Mouse (Mus musculus) CH12.LX (cell line): ENCODE results near the gene Myocos. TPM values are rescaled to one million over a fixed set of nuclear protein-coding genes. Genes with fewer than 3 reads are reported as not detected.

Experiments
- DNase-seq: peaks from one replicate; pipeline ENCODE4 v3.0.0-alpha.2; 2013; ENCODE audit errors: extremely low read depth
- H3K27ac ChIP-seq: 2 replicates; pipeline ENCODE4 v1.5.1; 2012; ENCODE audit warnings: low read depth, mild to moderate bottlenecking, control low read depth, moderate library complexity; ENCODE audit not compliant: insufficient read depth
- H3K27me3 ChIP-seq: replicated peaks from 2 replicates; pipeline ENCODE3; 2012; ENCODE audit warnings: inconsistent platforms
- H3K36me3 ChIP-seq, 2 experiments: replicated peaks in 1 of 2; 2 replicates each; pipeline versions ENCODE3 to v1.6.1; 2012; ENCODE audit warnings: inconsistent platforms in 1 of 2, low read length in 1 of 2, mild to moderate bottlenecking in 1 of 2, mixed read lengths in 1 of 2, moderate library complexity in 1 of 2; ENCODE audit not compliant: control insufficient read depth in 1 of 2, insufficient read depth in 1 of 2
- H3K4me1 ChIP-seq, 2 experiments: 2 replicates each; pipeline ENCODE4 v1.6.1; 2012; ENCODE audit warnings: inconsistent platforms in 1 of 2, moderate library complexity in 1 of 2; ENCODE audit not compliant: insufficient read depth in 2 of 2, control insufficient read depth in 1 of 2
- H3K4me2 ChIP-seq: 2 replicates; pipeline ENCODE4 v1.6.1; 2012; ENCODE audit warnings: low read depth, mild to moderate bottlenecking, control low read depth; ENCODE audit not compliant: poor library complexity, insufficient read depth, severe bottlenecking
- H3K4me3 ChIP-seq, 3 experiments: fragments of 150-350 bp in 1 of 3; sonication (generic) in 1 of 3; replicated peaks in 1 of 3; 2 replicates each; pipeline versions ENCODE3 to v1.5.1; 2011 to 2012; ENCODE audit warnings: low read depth in 2 of 3, low read length in 2 of 3, mild to moderate bottlenecking in 2 of 3, moderate library complexity in 2 of 3, control low read depth in 1 of 3, improper control_type of control experiment in 1 of 3, inconsistent platforms in 1 of 3, mixed read lengths in 1 of 3; ENCODE audit not compliant: poor library complexity in 1 of 3
- H3K79me2 ChIP-seq: replicated peaks from 2 replicates; pipeline ENCODE4 v1.6.1; 2012; ENCODE audit warnings: mild to moderate bottlenecking, moderate library complexity; ENCODE audit not compliant: control insufficient read depth, poor library complexity, insufficient read depth, severe bottlenecking; ENCODE audit errors: extremely low read depth
- H3K9ac ChIP-seq: 2 replicates; pipeline ENCODE4 v1.6.1; 2012; ENCODE audit warnings: low read depth, mild to moderate bottlenecking, control low read depth, moderate library complexity; ENCODE audit not compliant: insufficient read depth
- H3K9me3 ChIP-seq: replicated peaks from 2 replicates; pipeline ENCODE3; 2012; ENCODE audit warnings: low read length, inconsistent platforms, mixed read lengths
- CTCF ChIP-seq, 2 experiments: IDR thresholded peaks in 1 of 2; conservative IDR thresholded peaks in 1 of 2; 2 replicates each; pipeline ENCODE4 v1.5.1; 2011 to 2012; ENCODE audit warnings: low read depth in 2 of 2, low read length in 2 of 2, improper control_type of control experiment in 1 of 2, inconsistent platforms in 1 of 2, mild to moderate bottlenecking in 1 of 2, moderate library complexity in 1 of 2
- E2F4 ChIP-seq: IDR thresholded peaks from 2 replicates; pipeline ENCODE4 v1.6.1; 2011; ENCODE audit warnings: low read depth, low read length, improper control_type of control experiment; ENCODE audit not compliant: insufficient replicate concordance
- ETS1 ChIP-seq: conservative IDR thresholded peaks from 2 replicates; pipeline ENCODE4 v1.6.1; 2012; ENCODE audit warnings: low read depth, mild to moderate bottlenecking, inconsistent platforms, low read length, improper control_type of control experiment, moderate library complexity
- JUN ChIP-seq: IDR thresholded peaks from 2 replicates; pipeline ENCODE4 v1.6.1; 2011; ENCODE audit warnings: low read depth, mild to moderate bottlenecking, low read length, improper control_type of control experiment, moderate library complexity; ENCODE audit not compliant: insufficient read depth
- JUND ChIP-seq: conservative IDR thresholded peaks from 2 replicates; pipeline ENCODE4 v1.6.1; 2011; ENCODE audit warnings: low read depth, low read length, improper control_type of control experiment
- KAT2A ChIP-seq: IDR thresholded peaks from 2 replicates; pipeline ENCODE4 v1.6.1; 2012; ENCODE audit warnings: low read length, improper control_type of control experiment, inconsistent platforms; ENCODE audit not compliant: insufficient replicate concordance
- MAX ChIP-seq: IDR thresholded peaks from 2 replicates; pipeline ENCODE4 v1.6.1; 2011; ENCODE audit warnings: low read length, improper control_type of control experiment
- MEF2A ChIP-seq: IDR thresholded peaks from 2 replicates; pipeline ENCODE4 v1.6.1; 2014; ENCODE audit warnings: low read depth, mild to moderate bottlenecking, inconsistent platforms, low read length, improper control_type of control experiment, borderline replicate concordance
- MYC ChIP-seq: IDR thresholded peaks from 2 replicates; pipeline ENCODE4 v1.6.1; 2011; ENCODE audit warnings: low read depth, mild to moderate bottlenecking, improper control_type of control experiment, low read length
- POLR2A ChIP-seq: IDR thresholded peaks from 2 replicates; pipeline ENCODE4 v1.6.1; 2011; ENCODE audit warnings: low read depth, mild to moderate bottlenecking, improper control_type of control experiment, low read length
- SIN3A ChIP-seq: IDR thresholded peaks from 2 replicates; pipeline ENCODE4 v1.6.1; 2012; ENCODE audit warnings: low read length, improper control_type of control experiment, inconsistent platforms
- SMC3 ChIP-seq: IDR thresholded peaks from 2 replicates; pipeline ENCODE4 v1.6.1; 2011; ENCODE audit warnings: low read depth, low read length, improper control_type of control experiment
- TCF12 ChIP-seq: IDR thresholded peaks from 2 replicates; pipeline ENCODE4 v1.6.1; 2014; ENCODE audit warnings: low read depth, mild to moderate bottlenecking, inconsistent platforms, low read length, improper control_type of control experiment
- UBTF ChIP-seq: IDR thresholded peaks from 2 replicates; pipeline ENCODE4 v1.6.1; 2012; ENCODE audit warnings: low read depth, mild to moderate bottlenecking, inconsistent platforms, low read length, improper control_type of control experiment, moderate library complexity
- USF2 ChIP-seq: conservative IDR thresholded peaks from 2 replicates; pipeline ENCODE4 v1.6.1; 2011; ENCODE audit warnings: low read depth, low read length, improper control_type of control experiment
- ZKSCAN1 ChIP-seq: IDR thresholded peaks from 2 replicates; pipeline ENCODE4 v1.6.1; 2012; ENCODE audit warnings: low read depth, inconsistent platforms, low read length, improper control_type of control experiment, borderline replicate concordance
- ZMIZ1 ChIP-seq: IDR thresholded peaks from 2 replicates; pipeline ENCODE4 v1.6.1; 2012; ENCODE audit warnings: low read depth, mild to moderate bottlenecking, inconsistent platforms, low read length, improper control_type of control experiment
- ZNF384 ChIP-seq: IDR thresholded peaks from 2 replicates; pipeline ENCODE4 v1.6.1; 2012; ENCODE audit warnings: low read depth, low read length, improper control_type of control experiment, inconsistent platforms
- dilution Hi-C: fragments of 300-500 bp; cut with MboI; formaldehyde crosslinking; loops from 2 replicates; pipeline ENCODE4 v1.14.3; 2020; ENCODE audit warnings: low sequenced_read_pairs; ENCODE audit not compliant: extremely low pct_unique_long_range_greater_than_20kb, extremely low pct_ligation_motif_present
- in situ Hi-C: fragments of 300-500 bp; cut with MboI; formaldehyde crosslinking; loops from 3 replicates; pipeline ENCODE4 v1.14.3; 2019; ENCODE audit warnings: low sequenced_read_pairs, low pct_ligation_motif_present, low pct_unique_long_range_greater_than_20kb, mixed read lengths
- polyA plus RNA-seq: library from polyadenylated mRNA; unstranded; fragments of >175 nt; gene quantifications from 2 replicates; pipeline ENCODE4 v1.2.1, GENCODE M21; 2012; ENCODE audit warnings: low read depth; ENCODE audit not compliant: insufficient read length
- total RNA-seq, 2 experiments: library from RNA; depleted of rRNA; stranded (reverse); fragments of 300-350 nt in 1 of 2; fragments of >200 nt in 1 of 2; gene quantifications; 2 replicates each; pipeline ENCODE4 v1.2.3; 2012 to 2014

The Myocos gene
- total and polyA plus RNA-seq, 3 experiments, result not detected

DNA sequence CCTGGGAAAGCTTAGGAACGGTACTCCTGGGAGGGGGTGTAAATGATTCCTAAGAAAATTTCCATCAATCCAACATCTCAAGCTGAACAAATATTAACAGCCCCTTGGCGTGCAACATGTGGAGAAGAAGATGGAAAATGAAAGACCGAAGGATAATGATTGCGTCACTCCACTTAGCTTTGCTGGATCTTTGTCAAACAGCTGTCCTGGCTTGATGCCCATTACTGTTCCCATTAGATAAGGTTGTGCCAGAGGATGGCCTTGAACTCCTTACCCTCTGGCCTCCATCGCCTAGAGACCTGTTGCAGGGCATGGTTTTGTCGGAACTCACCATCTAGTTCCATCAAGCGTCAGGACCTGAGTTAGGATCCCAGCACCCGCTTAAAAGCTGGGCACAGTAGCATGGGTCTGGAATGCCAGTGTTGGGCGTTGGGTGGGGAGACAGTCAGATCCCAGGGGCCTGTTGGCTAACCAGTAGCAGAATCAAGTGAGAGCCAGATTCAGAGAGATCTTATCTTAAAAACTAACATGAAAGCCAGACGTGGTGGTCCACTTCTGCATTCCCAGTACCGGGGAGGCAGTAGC, 2.3 kb upstream of the Myocos start:
- dilution Hi-C loops, result no loop called here
- H3K9ac ChIP-seq, result no peak overlapping the region
- no peak for DNase-seq
- no peak overlapping the region for H3K27ac ChIP-seq
- TF ChIP-seq JUND (no peak), TCF12 (no peak), MEF2A (no peak), KAT2A (no peak), CTCF (conservative IDR thresholded peaks at IDR 0.05 in 1 of 2, IDR thresholded peaks at IDR 0.05 in 1 of 2; ENCODE audit: low read depth in 2 of 2, low read length in 2 of 2) (no peak), ETS1 (no peak), USF2 (no peak)
- H3K9me3 ChIP-seq, result no peaks in the 10 kb centered on the region
- no peaks in the 10 kb centered on the region for H3K27me3 ChIP-seq
- H3K4me1 ChIP-seq, result peaks cover 0 to 1% of the 10 kb centered on the region in 2 experiments; a peak in 2 of 4 replicates
- H3K36me3 ChIP-seq, result no peaks in the 10 kb centered on the region
- H3K4me2 ChIP-seq, result no peak overlapping the region
- H3K4me3 ChIP-seq, result no peak overlapping the region
- no peaks in the 10 kb centered on the region for H3K79me2 ChIP-seq
- in situ Hi-C loops, result loop anchor here (5.0 to 10.0 kb wide), 2 partner anchors 108 to 296 kb away; no protein-coding TSS in a partner anchor

- H3K79me2 ChIP-seq, result no peaks in the 10 kb centered on the region
- H3K9ac ChIP-seq, result no peak overlapping the region
- no peak for DNase-seq
- no peaks in the 10 kb centered on the region for H3K27me3 ChIP-seq
- no peak overlapping the region for H3K4me2 ChIP-seq
- H3K27ac ChIP-seq, result no peak overlapping the region
- no peaks in the 10 kb centered on the region for H3K36me3 ChIP-seq
- peaks cover 0 to 3% of the 10 kb centered on the region in 2 experiments; a peak in 1 of 4 replicates for H3K4me1 ChIP-seq
- dilution Hi-C loops, result no loop called here
- no peak overlapping the region for H3K4me3 ChIP-seq
- in situ Hi-C loops, result no loop called here
- H3K9me3 ChIP-seq, result no peaks in the 10 kb centered on the region
- TF ChIP-seq SMC3, result no peak
- no peak for TF ChIP-seq UBTF
- TF ChIP-seq MAX, result no peak
- TF ChIP-seq MYC, result no peak
- no peak for TF ChIP-seq ZMIZ1
- TF ChIP-seq ZKSCAN1, result no peak
- TF ChIP-seq JUN, result no peak
- TF ChIP-seq ZNF384, result no peak
- no peak for TF ChIP-seq ETS1
- no peak for TF ChIP-seq TCF12
- TF ChIP-seq KAT2A, result no peak
- TF ChIP-seq JUND, result no peak
- no peak for TF ChIP-seq POLR2A
- TF ChIP-seq E2F4, result no peak
- no peak for TF ChIP-seq SIN3A
- TF ChIP-seq, all 38 proteins: peak for 0
Observed at GRCm38 (mm10) chr1:162648416-162648815, 9.6 kb downstream of the Myocos start.
